Mouse (Mus musculus): Measurements from ENCODE around the gene Disp2.

DNA sequence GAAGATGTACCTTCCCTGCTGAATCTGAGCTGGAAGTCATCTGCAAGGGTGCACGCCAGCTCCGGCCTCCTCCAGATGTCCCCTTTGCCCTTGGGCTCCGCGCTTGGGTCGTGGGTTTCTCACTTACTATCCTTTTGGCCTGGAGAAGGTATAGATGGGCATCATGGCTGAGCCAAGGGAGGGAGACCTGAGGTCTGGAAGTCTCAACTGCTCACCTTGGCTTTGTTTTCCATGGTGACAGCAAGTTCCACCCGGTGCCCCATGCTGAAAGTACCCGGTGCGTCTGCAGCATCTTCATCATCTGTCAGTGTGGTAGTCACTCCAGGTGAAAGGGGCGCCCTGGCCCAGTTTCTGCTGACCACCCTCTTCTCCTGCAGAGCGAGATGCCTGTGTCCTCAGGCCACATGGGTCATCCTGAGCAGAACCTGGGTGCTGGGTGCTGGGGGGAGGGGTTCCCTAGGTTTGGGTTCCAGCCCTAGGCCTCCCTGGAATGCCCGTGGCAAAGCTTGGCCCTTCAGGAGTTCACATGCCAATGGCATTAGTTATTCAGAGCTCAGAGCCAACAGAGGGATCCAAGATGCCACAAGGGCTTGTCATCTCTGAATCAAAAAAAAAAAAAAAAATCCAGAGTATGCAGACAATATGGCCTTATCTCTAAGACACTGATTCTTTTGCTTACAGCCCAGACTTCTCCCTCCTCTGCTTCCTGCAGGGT lies 19.1 kb upstream of the Disp2 start:
- TF ChIP-seq CTCF (IDR thresholded peaks at IDR 0.05; ENCODE audit: low read depth, low read length) (no peak), POLR2AphosphoS5 (IDR thresholded peaks at IDR 0.05; ENCODE audit: insufficient replicate concordance, low read depth, low read length) (no peak), GATA1 (IDR thresholded peaks at IDR 0.05; ENCODE audit: borderline replicate concordance, low read length) (no peak), GATA2 (IDR thresholded peaks at IDR 0.05; ENCODE audit: borderline replicate concordance, low read depth, low read length) (no peak), TAL1 (conservative IDR thresholded peaks at IDR 0.05; ENCODE audit: low read depth, low read length) (no peak)

All from G1E (cell line).